31 mouse cellular contexts compared by ENCODE assay signal in the genomic region with DNA sequence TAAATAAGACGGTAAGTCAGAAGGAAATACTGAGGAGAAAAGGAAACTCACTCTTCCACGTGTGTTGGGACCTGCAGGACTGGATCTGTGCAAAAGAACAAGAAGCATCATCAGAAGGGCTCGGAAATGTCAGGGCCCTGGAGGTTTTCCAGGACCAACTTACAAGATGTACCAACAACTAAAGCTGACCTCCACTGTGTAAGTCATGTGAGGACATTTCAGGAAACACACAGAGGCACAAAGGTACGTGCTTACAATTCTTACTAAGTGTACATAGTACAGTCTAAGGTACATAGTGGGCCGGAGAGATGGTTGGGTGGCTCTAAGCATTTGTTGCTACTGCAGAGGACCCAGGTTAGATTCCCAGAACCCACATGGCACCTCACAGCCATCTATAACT. TPM values are rescaled to one million over a fixed set of nuclear protein-coding genes. Genes with fewer than 3 reads are reported as not detected.
A peak's percentile ranks its signal among the peaks of the same experiment; 100 is the strongest.
DNase-seq lines count a peak whose midpoint lies in the region; ATAC-seq and TF ChIP-seq lines count a peak whose summit lies in the region.
"Had no signal": no experiment of that assay in that cellular context is flagged by ENCODE, and none has a peak within 500 bp of the region (broad histone marks: within the 10 kb centered on the region; RNA-seq: fewer than 3 reads in every experiment).

No protein-coding gene starts in this region.

- H3K9ac ChIP-seq in liver, embryonic 16.5 days (ENCODE audit: low read depth, low read length): no peak overlapping the region
- no peak overlapping the region for H3K9ac ChIP-seq in liver, embryonic 12.5 days
- no peak overlapping the region for H3K9ac ChIP-seq in liver, postnatal 0 days (replicated peaks)
- H3K9ac ChIP-seq in hindbrain, embryonic 16.5 days (ENCODE audit: low read depth, low read length): no peak overlapping the region
- H3K9ac ChIP-seq: embryonic facial prominence, embryonic 12.5 days; heart, embryonic 12.5 days; hindbrain, embryonic 15.5 days; kidney, embryonic 15.5 days; limb, embryonic 15.5 days; lung, embryonic 14.5 days; neural tube, embryonic 12.5 days had no signal

- H3K27ac ChIP-seq in liver, embryonic 16.5 days (ENCODE audit: low read length): no peak overlapping the region
- no peak overlapping the region for H3K27ac ChIP-seq in liver, embryonic 12.5 days
- H3K27ac ChIP-seq in liver, postnatal 0 days (ENCODE audit: low read depth): peak overlapping the region; percentile 36; the same call in 1 of the 2 replicates
- no peak overlapping the region for H3K27ac ChIP-seq in hindbrain, embryonic 16.5 days (ENCODE audit: low read depth, low read length)
- H3K27ac ChIP-seq: embryonic facial prominence, embryonic 12.5 days; gastrocnemius, adult 2 months; heart, adult 2 months; hindbrain, embryonic 15.5 days; kidney, embryonic 15.5 days; limb, embryonic 10.5 days; limb, embryonic 15.5 days; neural tube, embryonic 12.5 days had no signal

- H3K4me3 ChIP-seq in liver, embryonic 16.5 days (ENCODE audit: low read depth, low read length): no peak overlapping the region
- no peak overlapping the region for H3K4me3 ChIP-seq in liver, embryonic 12.5 days
- H3K4me3 ChIP-seq in liver, postnatal 0 days (ENCODE audit: low read depth, low read length): no peak overlapping the region
- H3K4me3 ChIP-seq in hindbrain, embryonic 16.5 days (ENCODE audit: low read length): no peak overlapping the region
- H3K4me3 ChIP-seq: embryonic facial prominence, embryonic 12.5 days; gastrocnemius, adult 2 months; heart, adult 2 months; heart, embryonic 12.5 days; hindbrain, embryonic 15.5 days; kidney, embryonic 15.5 days; limb, embryonic 10.5 days; limb, embryonic 15.5 days; myocyte; neural tube, embryonic 12.5 days had no signal

- TF ChIP-seq EP300 in liver, postnatal 0 days (IDR thresholded peaks at IDR 0.05; ENCODE audit: low read depth): no peak

- peak; percentile 76 for ATAC-seq in liver, embryonic 16.5 days (ENCODE audit: low read depth)
- ATAC-seq in liver, embryonic 12.5 days: no peak
- peak; percentile 50 for ATAC-seq in liver, postnatal 0 days
- no peak for ATAC-seq in monocyte, adult 5-6 weeks (replicated peaks; ENCODE audit: insufficient number of reproducible peaks, low FRiP score, low TSS enrichment, poor library complexity, severe bottlenecking)
- no peak for ATAC-seq in hindbrain, embryonic 16.5 days
- ATAC-seq: forebrain, embryonic 14.5 days; midbrain, embryonic 16.5 days had no signal

- no peaks in the 10 kb centered on the region; the same call in 1 of the 2 replicates for H3K36me3 ChIP-seq in liver, embryonic 16.5 days (ENCODE audit: control insufficient read depth, insufficient read depth)
- H3K36me3 ChIP-seq in liver, embryonic 12.5 days: peaks cover 14% of the 10 kb centered on the region; the same call in 1 of the 2 replicates
- H3K36me3 ChIP-seq in liver, postnatal 0 days (replicated peaks; ENCODE audit: insufficient read depth, low read length): peaks cover 8% of the 10 kb centered on the region
- H3K36me3 ChIP-seq in hindbrain, embryonic 16.5 days (ENCODE audit: control insufficient read depth, insufficient read depth, low read length): no peaks in the 10 kb centered on the region
- H3K36me3 ChIP-seq: embryonic facial prominence, embryonic 12.5 days; hindbrain, embryonic 15.5 days; kidney, embryonic 15.5 days; limb, embryonic 10.5 days; limb, embryonic 15.5 days; neural tube, embryonic 12.5 days had no signal

- no peak for TF ChIP-seq CTCF in liver, postnatal 0 days (IDR thresholded peaks at IDR 0.05; ENCODE audit: low read depth)

- H3K27me3 ChIP-seq in liver, embryonic 16.5 days (ENCODE audit: control insufficient read depth, insufficient read depth, low read depth, low read length): no peaks in the 10 kb centered on the region
- no peaks in the 10 kb centered on the region for H3K27me3 ChIP-seq in liver, embryonic 12.5 days (replicated peaks)
- no peaks in the 10 kb centered on the region for H3K27me3 ChIP-seq in liver, postnatal 0 days (ENCODE audit: insufficient read depth, low read length)
- no peaks in the 10 kb centered on the region for H3K27me3 ChIP-seq in hindbrain, embryonic 16.5 days (replicated peaks; ENCODE audit: control insufficient read depth, insufficient read depth, low read length)
- H3K27me3 ChIP-seq: CH12.LX; embryonic facial prominence, embryonic 12.5 days; heart, embryonic 12.5 days; hindbrain, embryonic 15.5 days; kidney, embryonic 15.5 days; limb, embryonic 15.5 days; neural tube, embryonic 12.5 days had no signal

- no peak overlapping the region for H3K4me2 ChIP-seq in liver, embryonic 16.5 days (ENCODE audit: low read depth, low read length)
- H3K4me2 ChIP-seq in liver, embryonic 12.5 days: no peak overlapping the region
- no peak overlapping the region for H3K4me2 ChIP-seq in liver, postnatal 0 days (ENCODE audit: low read depth, low read length)
- H3K4me2 ChIP-seq in hindbrain, embryonic 16.5 days (ENCODE audit: low read length): no peak overlapping the region
- H3K4me2 ChIP-seq: embryonic facial prominence, embryonic 12.5 days; heart, embryonic 12.5 days; hindbrain, embryonic 15.5 days; kidney, embryonic 15.5 days; limb, embryonic 15.5 days; lung, embryonic 14.5 days; midbrain, embryonic 11.5 days; neural tube, embryonic 12.5 days had no signal

- 63% methylated on average over 5 of the region's 5 CpGs for WGBS in liver, embryonic 16.5 days (ENCODE audit: insufficient replicate concordance)
- 74% methylated on average over 5 of the region's 5 CpGs for WGBS in liver, embryonic 12.5 days (ENCODE audit: insufficient replicate concordance)
- WGBS in liver, postnatal 0 days (ENCODE audit: insufficient replicate concordance): 67% methylated on average over 5 of the region's 5 CpGs
- 89% methylated on average over 5 of the region's 5 CpGs for WGBS in hindbrain, embryonic 16.5 days

- peaks cover 21% of the 10 kb centered on the region for H3K4me1 ChIP-seq in liver, embryonic 16.5 days (ENCODE audit: control insufficient read depth, low read depth, low read length)
- peaks cover 29% of the 10 kb centered on the region for H3K4me1 ChIP-seq in liver, embryonic 12.5 days
- peaks cover 13% of the 10 kb centered on the region for H3K4me1 ChIP-seq in liver, postnatal 0 days (ENCODE audit: insufficient read depth)
- H3K4me1 ChIP-seq in hindbrain, embryonic 16.5 days (ENCODE audit: control insufficient read depth, insufficient read depth, low read depth, low read length): no peaks in the 10 kb centered on the region
- H3K4me1 ChIP-seq: embryonic facial prominence, embryonic 12.5 days; hindbrain, embryonic 15.5 days; limb, embryonic 15.5 days; neural tube, embryonic 12.5 days had no signal

- no peaks in the 10 kb centered on the region for H3K9me3 ChIP-seq in liver, embryonic 16.5 days (replicated peaks; ENCODE audit: control insufficient read depth, low read length)
- H3K9me3 ChIP-seq in liver, embryonic 12.5 days (replicated peaks): no peaks in the 10 kb centered on the region
- no peaks in the 10 kb centered on the region for H3K9me3 ChIP-seq in liver, postnatal 0 days (ENCODE audit: low read length)
- no peaks in the 10 kb centered on the region for H3K9me3 ChIP-seq in hindbrain, embryonic 16.5 days (ENCODE audit: control insufficient read depth, low read length)
- H3K9me3 ChIP-seq: embryonic facial prominence, embryonic 12.5 days; heart, embryonic 12.5 days; hindbrain, embryonic 15.5 days; kidney, embryonic 15.5 days; limb, embryonic 10.5 days; limb, embryonic 15.5 days; neural tube, embryonic 12.5 days had no signal

- DNase-seq in adrenal gland, adult (ENCODE audit: inconsistent age in 2 of 2, low spot score in 1 of 2): peak; percentile 89 to 95
- no peak for DNase-seq in adrenal gland, postnatal 4 days (ENCODE audit: low spot score in 2 of 2)
- peak; percentile 81 for DNase-seq in adrenal gland, adult 8-10 months
- DNase-seq in liver, postnatal 0 days: no peak
- DNase-seq: cerebellum, adult 11-12 months; cerebellum, adult 9-11 months; embryo, embryonic 11 days; gastrocnemius, adult 2 months; heart, adult 2 months; kidney, adult 18-20 months; kidney, postnatal 4 days; layer of hippocampus, postnatal 36 days; lung, embryonic 14.5 days; thymus, postnatal 14 days had no signal

RNA-seq across cellular contexts. Expression of a gene that starts 49.2 kb away (rescaled TPM):
- total RNA-seq in adrenal gland, postnatal 4 days (2021): 10 to 100 TPM; 21.8 to 24.3 TPM
- 13.4 and 14.8 TPM in 2 replicates for polyA plus RNA-seq in liver, embryonic 16.5 days (2015; fragmentation: Nextera tagmentation; extraction: Ambion mirVana)
- polyA plus RNA-seq in liver, embryonic 12.5 days (2016; fragmentation: Nextera tagmentation; extraction: Ambion mirVana): 22.8 and 23.1 TPM in 2 replicates
- 10 to 100 TPM; 10.0 to 15.8 (median 13.6) TPM for total RNA-seq in adrenal gland, adult 8-10 months (2022)
- polyA plus RNA-seq in liver, postnatal 0 days (2015; fragmentation: Nextera tagmentation; extraction: Ambion mirVana): 11.4 and 12.6 TPM in 2 replicates
- 32.3 to 70.2 TPM (median 56.4 TPM) in 3 replicates for total RNA-seq in monocyte, adult 5-6 weeks (2017)
- polyA plus RNA-seq in hindbrain, embryonic 16.5 days (2015; fragmentation: Nextera tagmentation; extraction: Ambion mirVana): 15.1 and 17.6 TPM in 2 replicates
- polyA plus RNA-seq: C2C12, myocyte had no signal

RNA-seq across cellular contexts. Expression of a gene that starts 50.6 kb away (rescaled TPM):
- total RNA-seq in adrenal gland, postnatal 4 days (2021): 10 to 100 TPM; 72.5 to 83.6 TPM
- polyA plus RNA-seq in liver, embryonic 16.5 days (2015; fragmentation: Nextera tagmentation; extraction: Ambion mirVana): 4.7 and 5.2 TPM in 2 replicates
- polyA plus RNA-seq in liver, embryonic 12.5 days (2016; fragmentation: Nextera tagmentation; extraction: Ambion mirVana): 6.7 and 6.8 TPM in 2 replicates
- total RNA-seq in adrenal gland, adult 8-10 months (2022): 100 to 1,000 TPM; 171 to 211 (median 198) TPM
- polyA plus RNA-seq in liver, postnatal 0 days (2015; fragmentation: Nextera tagmentation; extraction: Ambion mirVana): 1.9 and 2.9 TPM in 2 replicates
- total RNA-seq in monocyte, adult 5-6 weeks (2017): 27.8 to 71.5 TPM (median 30.5 TPM) in 3 replicates
- 3.3 and 4.8 TPM in 2 replicates for polyA plus RNA-seq in hindbrain, embryonic 16.5 days (2015; fragmentation: Nextera tagmentation; extraction: Ambion mirVana)

Comparison
In these comparisons a context has a peak if more than half of its experiments do, and no peak if none do; other contexts are left out.
1. DNase-seq: peak in adrenal gland, adult (2 of 2) and adrenal gland, adult 8-10 months (single experiment); none in adrenal gland, postnatal 4 days (0 of 2) and liver, postnatal 0 days (single experiment).
2. ATAC-seq: peak in liver, embryonic 16.5 days (single experiment) and liver, postnatal 0 days (single experiment); none in liver, embryonic 12.5 days (single experiment), monocyte, adult 5-6 weeks (single experiment) and hindbrain, embryonic 16.5 days (single experiment).